Mouse (Mus musculus): Measurements from ENCODE around the gene Rab24. TPM values are rescaled to one million over a fixed set of nuclear protein-coding genes. Genes with fewer than 3 reads are reported as not detected.

The Rab24 gene
- total RNA-seq (2017): 60.8 and 61.9 TPM in 2 replicates

- ATAC-seq (ENCODE audit: extremely low read depth, insufficient number of reproducible peaks, low FRiP score, poor library complexity, severe bottlenecking): peak; percentile 67
Observed at GRCm38 (mm10) chr13:55321434-55322129, at the start of gene Rab24. Gene Rab24 (minus strand): TSS chr13:55321946.

DNA sequence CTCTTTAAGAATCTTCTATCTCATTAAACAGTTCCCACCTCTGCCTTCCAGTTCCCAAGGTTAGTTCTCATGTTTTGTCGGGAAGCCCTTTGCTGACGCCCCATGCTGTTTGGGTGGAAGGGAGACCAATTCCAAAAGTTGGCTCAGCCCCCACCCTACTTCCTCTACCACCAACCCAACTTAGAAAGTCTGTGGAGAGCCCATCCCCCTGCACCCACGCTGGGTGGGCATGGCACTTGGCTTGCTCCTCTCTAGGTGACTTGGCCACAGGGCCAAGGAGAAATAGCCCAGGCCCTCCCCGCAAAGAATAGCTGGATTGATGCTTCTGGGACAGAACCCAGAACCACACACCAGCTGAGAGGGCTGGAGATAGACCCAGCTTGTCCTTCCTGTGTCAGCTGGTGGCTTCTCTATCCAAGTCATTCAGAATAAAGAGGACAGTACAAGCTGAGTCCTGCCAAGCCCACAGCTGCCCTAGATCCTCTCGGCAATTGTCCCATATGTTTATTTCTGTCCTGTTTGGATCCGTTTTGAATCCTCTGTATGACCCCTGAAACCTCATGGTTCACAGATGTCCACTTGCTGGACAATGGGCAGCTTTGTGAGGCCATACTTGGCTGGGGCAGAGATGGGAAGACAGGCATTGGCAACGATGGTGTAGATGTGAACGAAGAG, 49.4 kb upstream of the Rab24 start:
- ATAC-seq (ENCODE audit: extremely low read depth, insufficient number of reproducible peaks, low FRiP score, poor library complexity, severe bottlenecking): no peak

DNA sequence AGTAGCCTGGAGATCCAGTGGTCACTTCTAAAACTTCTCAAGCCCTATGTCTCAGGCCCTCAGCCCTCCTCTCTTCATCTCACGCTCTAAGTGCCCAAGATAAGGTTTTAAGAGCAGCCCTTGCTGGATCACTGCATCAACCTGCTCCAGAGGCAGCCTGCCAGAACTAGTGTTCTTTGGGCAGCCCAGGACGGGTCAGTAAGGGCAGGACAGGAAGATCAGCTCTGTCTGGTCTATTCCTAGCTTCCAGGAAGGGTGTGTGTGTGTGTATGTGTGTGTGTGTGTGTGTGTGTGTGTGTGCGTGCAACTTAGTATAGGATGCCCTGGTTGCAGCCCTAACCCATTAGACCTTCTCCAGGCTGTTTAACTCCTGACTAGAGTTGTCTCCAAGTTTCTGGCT, 48.5 kb upstream of the Rab24 start:
- ATAC-seq (ENCODE audit: extremely low read depth, insufficient number of reproducible peaks, low FRiP score, poor library complexity, severe bottlenecking): no peak

GRCm38 (mm10) chr13:55369531-55370114, 47.9 kb upstream of the Rab24 start, which contains the start of gene Rgs14:
Gene Rgs14 (plus strand): TSS chr13:55369732.
- ATAC-seq (ENCODE audit: extremely low read depth, insufficient number of reproducible peaks, low FRiP score, poor library complexity, severe bottlenecking): peak; percentile 93

DNA sequence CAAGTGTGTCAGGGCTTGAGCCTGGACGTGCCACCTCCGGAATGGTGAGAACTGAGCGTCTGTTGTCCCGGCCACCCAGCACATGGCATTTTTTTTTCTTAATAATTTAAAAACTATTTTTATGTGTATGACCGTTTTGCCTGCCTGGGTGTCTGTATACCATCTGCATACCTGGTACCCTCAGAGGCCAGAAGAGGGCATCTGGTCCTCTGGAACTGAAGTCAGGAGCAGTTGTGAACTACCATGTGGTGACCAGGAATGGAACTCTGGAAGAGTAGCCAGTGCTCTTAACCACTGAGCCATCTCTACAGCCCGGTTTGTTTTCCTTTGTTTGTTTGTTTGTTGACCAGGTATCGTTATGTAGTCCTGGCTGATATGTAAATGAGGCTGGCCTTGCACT, 46.7 kb upstream of the Rab24 start:
- ATAC-seq (ENCODE audit: extremely low read depth, insufficient number of reproducible peaks, low FRiP score, poor library complexity, severe bottlenecking): no peak

DNA sequence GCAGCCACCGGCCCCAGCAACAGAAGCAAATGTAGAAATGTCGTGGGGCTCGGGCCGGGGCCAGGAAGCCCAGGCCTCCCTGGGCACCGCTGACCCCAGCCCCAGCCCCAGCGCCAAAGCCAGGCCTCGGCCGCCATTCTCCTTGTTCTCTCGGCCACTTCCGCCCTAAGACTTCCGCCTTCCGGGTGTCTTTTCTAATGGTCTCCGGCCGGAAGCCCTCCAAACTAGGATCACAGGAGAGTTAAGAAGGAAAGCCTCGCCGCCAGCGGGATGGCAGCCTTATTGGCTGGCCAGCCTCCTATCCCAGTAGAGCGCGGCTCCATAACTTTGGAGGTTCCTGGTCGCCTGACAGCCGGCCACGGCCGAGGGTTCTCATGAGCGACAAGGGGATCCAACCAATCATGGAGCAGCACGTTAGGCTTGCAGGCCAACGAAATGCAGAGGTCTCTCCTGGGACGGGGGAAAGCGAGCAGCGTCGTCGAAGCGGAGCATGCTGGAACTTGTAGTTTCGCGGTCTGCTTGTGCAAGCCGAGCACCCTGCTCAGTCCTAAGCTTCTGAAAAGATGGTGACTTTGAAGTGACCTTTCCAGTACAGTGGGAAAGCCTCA, 40.8 kb upstream of the Rab24 start, which contains the start of gene Lman2:
Gene Lman2 (minus strand): TSS at position 331 of the 608 bp plus-strand sequence.
- ATAC-seq (ENCODE audit: extremely low read depth, insufficient number of reproducible peaks, low FRiP score, poor library complexity, severe bottlenecking): peak; percentile 99

DNA sequence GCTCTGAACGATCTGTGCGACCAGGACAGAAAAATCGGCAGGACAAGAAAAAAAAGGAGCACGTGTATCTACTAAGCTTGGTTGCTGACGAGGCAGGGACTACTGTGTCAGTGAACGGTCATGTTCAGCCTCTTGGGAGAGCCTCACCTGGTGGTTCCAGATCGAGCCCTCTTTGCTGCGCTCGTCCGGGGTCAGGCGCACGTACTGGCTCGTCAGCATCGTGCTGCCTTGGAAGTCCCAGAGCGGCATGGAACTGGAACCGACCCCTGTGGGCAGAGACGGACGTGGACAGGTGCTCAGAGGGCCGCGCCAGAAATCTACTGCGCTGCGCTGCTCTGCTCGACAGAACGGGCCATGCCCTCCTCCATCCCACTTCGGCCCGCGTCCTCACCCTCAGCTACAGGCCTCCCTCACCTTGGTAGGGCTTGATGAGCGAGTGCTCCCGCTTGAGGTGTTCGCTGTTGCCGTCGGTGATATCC, 40.3 kb upstream of the Rab24 start:
- no peak for ATAC-seq (ENCODE audit: extremely low read depth, insufficient number of reproducible peaks, low FRiP score, poor library complexity, severe bottlenecking)

- no peak for ATAC-seq (ENCODE audit: extremely low read depth, insufficient number of reproducible peaks, low FRiP score, poor library complexity, severe bottlenecking)
Observed at GRCm38 (mm10) chr13:55361145-55361544, 39.4 kb upstream of the Rab24 start.

GRCm38 (mm10) chr13:55346745-55347144, 25.0 kb upstream of the Rab24 start:
- no peak for ATAC-seq (ENCODE audit: extremely low read depth, insufficient number of reproducible peaks, low FRiP score, poor library complexity, severe bottlenecking)

DNA sequence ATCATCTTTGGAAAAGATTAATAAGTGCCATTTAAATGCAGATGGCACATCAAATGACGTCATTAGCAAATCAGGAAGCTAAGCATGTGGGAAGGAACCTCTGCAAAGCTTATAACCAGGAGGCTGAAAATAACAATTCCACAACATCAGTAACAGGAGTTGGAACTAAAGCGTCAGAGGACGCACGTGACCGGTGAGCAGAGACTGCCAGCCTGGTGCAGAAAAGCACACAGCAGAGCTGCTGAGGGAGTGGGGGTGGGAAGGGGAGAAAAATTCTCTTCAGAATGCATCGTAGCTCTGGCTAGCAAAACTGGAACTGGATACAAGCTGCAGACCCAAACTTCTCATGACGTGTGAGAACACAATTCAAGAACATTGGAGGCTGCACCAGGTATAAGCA, 22.5 kb upstream of the Rab24 start:
- ATAC-seq (ENCODE audit: extremely low read depth, insufficient number of reproducible peaks, low FRiP score, poor library complexity, severe bottlenecking): no peak

GRCm38 (mm10) chr13:55342469-55342868, 20.7 kb upstream of the Rab24 start:
- no peak for ATAC-seq (ENCODE audit: extremely low read depth, insufficient number of reproducible peaks, low FRiP score, poor library complexity, severe bottlenecking)

DNA sequence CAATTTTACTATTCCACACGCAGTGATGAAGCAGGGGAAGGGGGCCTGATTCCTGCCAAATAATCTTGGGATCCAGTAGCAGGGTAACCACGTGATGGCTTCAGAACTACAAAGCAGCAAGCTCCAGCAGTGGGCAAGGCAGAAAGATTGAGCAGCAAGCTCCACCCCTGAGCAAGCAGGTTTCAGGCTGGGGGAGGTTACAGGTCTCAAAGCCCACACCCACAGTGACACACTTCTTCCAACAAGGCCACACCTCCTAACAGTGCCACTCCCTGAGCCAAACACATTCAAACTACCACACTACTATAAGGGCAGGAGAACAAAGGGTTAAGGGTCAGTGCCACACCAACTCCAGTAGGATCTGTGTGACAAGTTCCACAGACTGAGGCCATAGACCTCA, 17.5 kb upstream of the Rab24 start:
- no peak for ATAC-seq (ENCODE audit: extremely low read depth, insufficient number of reproducible peaks, low FRiP score, poor library complexity, severe bottlenecking)

- ATAC-seq (ENCODE audit: extremely low read depth, insufficient number of reproducible peaks, low FRiP score, poor library complexity, severe bottlenecking): no peak
Observed at GRCm38 (mm10) chr13:55338131-55339054, 16.6 kb upstream of the Rab24 start.

DNA sequence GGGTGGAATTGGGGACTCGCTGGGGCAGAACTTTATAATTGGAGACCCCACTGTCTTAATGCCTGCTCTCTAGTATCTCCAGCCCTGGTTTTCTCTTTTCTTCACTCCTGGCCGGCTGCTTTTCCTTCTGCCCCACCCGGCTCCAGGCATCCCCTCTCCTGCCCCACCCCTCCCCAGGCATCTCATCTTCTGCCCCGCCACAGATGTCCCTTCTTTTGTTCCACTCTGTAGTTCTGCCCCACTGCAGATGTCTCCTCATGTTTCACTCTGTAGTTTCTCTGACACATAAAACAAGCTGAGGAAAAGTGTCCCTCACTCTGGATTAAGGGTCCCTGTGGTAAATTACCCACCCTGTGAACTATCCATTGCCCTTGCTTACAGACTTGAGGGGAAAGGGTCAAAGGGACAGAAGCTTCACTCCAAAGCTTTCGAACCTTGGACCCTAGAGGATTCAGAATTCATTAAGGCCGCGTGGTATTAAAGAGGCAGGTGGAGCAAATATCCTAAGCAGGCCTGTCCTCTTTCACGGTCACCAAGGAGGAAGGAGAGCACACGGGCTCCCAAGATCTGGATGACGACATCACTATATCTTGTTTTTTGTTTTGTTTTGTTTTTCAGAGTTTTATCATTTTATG, 15.7 kb upstream of the Rab24 start:
- ATAC-seq (ENCODE audit: extremely low read depth, insufficient number of reproducible peaks, low FRiP score, poor library complexity, severe bottlenecking): no peak

GRCm38 (mm10) chr13:55335701-55336100, 14.0 kb upstream of the Rab24 start:
- no peak for ATAC-seq (ENCODE audit: extremely low read depth, insufficient number of reproducible peaks, low FRiP score, poor library complexity, severe bottlenecking)

GRCm38 (mm10) chr13:55332331-55332730, 10.6 kb upstream of the Rab24 start:
- ATAC-seq (ENCODE audit: extremely low read depth, insufficient number of reproducible peaks, low FRiP score, poor library complexity, severe bottlenecking): no peak

DNA sequence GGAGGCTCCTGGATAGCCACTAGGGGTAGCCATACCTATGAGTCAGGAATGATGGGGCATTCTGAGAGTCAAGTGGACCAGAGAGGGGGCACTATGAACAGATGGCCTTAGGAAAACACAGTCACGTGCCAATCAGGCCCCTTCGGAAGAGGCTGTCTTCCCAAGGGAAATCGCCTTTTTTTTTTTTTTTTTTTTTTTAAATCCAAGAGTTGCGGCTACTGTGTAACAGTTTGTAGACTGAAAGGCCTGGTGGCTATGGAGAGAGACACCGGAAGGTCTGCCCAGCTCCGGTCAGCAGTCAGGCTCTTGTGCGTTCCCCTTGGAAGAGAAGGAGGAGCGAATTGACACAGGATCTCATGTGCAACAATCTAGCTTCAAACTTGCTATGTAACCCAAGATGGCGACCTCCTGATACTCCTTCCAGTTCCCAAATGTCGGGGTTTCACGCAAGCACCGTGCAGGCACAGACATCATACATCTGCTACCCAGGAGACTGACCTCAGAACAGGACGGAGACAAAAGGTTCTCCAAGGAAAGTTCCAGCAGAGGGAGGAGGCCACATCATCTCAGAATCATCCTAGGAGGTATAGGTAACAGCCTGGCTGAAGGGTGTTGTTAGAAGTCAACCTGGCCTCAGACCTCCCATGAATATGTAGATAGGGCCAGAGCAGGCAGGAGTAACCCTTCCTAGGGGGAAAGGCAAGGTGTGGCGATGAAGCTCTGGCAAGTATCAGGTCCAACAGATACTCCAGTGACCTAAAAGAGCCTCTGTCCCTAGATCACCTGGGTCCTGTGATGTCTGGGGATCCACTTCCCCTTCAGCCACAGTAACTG, 9.0 kb upstream of the Rab24 start:
- ATAC-seq (ENCODE audit: extremely low read depth, insufficient number of reproducible peaks, low FRiP score, poor library complexity, severe bottlenecking): no peak

Data from neutrophil, adult 5-6 weeks (primary cell).